Mouse (Mus musculus): Measurements from ENCODE around the gene Farsa. TPM values are rescaled to one million over a fixed set of nuclear protein-coding genes. Genes with fewer than 3 reads are reported as not detected.

Gene Farsa
- total RNA-seq, 2 experiments from 2014 or later, result 23.1 TPM

DNA sequence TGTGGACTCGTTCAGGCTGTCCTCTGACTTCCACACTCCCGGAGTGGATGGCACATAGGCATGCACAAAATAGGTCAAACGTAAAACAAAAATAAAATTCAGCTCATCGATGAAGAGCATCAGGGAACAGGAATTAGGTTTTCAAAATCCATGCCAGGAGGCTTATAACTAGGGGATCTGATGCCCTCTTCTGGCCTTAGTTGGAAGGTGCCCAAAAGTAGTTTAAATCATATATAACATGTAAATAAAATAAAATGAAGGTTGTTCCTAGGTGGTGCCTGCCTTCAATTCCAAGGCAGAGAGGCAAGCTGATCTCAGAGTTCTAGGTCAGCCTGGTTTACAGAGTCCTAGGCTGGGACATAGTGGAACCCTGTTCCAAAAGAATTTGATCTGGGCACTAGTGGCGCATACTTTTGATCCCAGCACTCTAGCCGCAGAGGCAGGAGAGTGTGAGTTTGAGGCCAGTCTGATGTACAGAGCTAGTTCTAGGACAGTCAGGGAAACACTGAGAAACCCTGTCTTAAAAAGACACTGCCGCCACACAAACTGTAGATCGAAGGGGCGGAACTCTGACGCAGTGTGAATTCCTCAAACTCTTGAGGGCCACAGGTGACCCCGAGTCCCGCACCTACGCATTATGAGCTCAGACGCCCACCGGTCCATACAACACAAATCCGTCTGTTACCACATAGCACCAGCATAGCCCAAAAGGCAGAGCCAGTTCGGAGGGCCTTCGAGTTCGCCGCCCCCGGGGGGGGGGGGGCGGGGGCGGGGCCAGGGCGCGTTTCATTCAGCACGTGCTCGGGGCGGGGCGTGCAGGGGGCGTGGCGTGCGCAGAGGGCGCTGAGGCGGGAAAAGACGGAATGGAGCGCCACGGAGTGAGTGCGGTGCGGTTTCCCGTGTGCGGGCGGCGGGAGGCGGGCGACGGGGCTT is 14.9 kb downstream of the Farsa start, which contains the start of gene Syce2:
Gene Syce2, plus strand, starts transcription at position 736 of the 933 bp plus-strand sequence.
- intact Hi-C loops (cut with DNase I), result no loop called here

DNA sequence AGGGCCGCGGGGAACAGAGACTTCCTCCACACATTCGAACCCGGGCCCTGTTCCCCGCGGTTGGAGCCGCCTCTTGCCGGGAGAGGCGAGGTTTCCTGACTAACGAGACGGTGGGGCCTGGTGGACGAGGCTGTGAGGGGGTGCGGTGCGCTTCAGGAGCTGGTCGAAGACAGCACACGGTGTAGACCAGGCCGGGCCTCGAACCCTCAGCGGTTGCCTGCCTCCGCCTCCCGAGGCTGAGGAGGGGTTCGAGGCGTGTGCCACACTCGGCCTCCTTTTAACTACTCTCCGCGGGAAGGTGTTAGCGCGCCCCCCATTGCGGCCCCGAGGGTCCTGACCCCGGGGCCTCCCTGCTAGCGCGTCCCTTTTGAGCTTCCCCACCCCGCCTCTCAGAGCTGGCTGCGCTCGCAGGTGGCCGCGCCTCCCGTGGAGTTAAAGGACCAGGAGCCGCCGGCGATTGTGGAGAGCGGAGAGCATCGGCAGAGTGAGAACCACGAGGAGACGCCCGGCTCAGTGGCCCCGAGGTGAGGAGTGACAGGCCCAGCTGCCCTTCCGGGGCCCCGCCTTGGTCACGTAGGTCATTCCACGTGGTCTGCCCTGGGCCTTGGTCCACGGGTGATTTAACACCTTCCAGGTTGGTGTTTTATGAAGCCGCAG is 15.6 kb downstream of the Farsa start:
- intact Hi-C loops (cut with DNase I), result no loop called here
- peak; percentile 14 for DNase-seq

More for the DNA sequence above, 14.9 kb downstream of the Farsa start, which contains the start of gene Syce2:
- peak; percentile 72 to 80 for DNase-seq

DNA sequence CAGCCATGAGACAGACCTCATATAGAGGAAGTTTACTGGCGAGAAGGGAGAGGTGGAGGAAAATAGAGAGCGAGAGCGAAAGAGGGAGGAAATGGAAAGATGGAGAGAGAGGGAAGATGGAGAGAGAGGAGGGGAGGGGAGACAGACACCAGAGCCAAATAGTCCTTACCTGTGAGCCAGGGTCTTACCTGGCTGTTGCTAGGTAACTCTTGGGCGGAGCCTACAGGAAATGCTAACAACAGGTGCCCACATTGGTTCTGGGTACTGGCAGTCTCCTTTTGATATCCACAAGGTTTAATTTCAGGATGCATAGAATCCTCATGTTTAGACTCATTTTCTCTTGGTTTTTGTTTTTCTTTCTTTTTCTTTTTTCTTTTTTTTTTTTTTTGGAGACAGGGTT is 16.2 kb downstream of the Farsa start:
- no peak for DNase-seq
- intact Hi-C loops (cut with DNase I), result no loop called here

DNA sequence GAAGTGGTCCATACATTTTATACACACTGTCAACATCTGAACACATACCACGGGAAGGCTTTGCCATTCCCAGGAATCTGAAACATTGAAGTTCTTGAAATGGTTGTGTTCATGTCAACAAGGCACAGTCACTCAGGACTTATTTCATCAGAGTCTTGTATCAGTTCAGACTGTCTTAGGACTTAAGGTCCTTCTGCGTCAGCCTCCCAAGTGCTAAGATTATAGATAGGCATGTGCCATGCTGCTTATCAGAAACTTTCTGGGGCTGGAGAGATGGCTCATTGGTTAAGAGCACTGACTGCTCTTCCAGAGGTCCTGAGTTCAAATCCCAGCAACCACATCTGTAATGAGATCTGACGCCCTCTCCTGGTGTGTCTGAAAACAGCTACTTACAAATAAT is 17.6 kb downstream of the Farsa start:
- intact Hi-C loops (cut with DNase I), result no loop called here

DNA sequence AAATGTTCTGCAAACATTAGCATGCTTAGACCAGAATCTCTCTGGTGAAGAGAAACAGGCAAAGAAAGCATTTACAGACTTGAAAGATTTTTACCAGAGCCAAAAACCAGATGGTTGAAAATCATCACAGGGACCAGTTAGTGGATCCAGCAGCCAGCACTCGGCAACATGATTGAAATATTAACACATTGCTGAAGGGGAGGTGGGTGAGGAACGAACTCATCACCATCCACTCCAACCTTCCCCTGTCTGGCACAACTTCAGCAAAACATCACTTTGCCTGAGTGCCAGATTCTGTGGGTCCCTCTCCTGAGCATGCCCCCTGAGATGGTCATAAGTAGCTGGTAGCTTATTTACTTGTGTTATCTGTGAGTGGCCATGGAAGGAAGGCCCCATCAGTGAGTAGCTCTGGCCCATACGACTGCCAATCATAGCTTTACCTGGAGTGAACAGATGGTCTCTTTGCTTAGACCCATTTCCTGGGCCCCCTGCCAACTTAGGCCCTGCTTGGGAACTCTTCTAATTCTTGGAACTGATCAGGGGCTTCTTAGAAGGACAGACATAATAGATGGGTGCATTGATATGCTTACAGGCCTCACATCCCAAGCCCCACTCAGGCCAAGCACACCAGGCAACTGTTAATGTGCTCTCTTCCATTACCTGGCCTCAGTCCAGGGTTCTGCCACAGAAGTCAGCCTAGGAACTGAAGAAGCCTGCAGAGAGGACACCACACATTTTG is 20.7 kb downstream of the Farsa start:
- DNase-seq, result no peak

More for the DNA sequence above, 17.6 kb downstream of the Farsa start:
- DNase-seq, result no peak

DNA sequence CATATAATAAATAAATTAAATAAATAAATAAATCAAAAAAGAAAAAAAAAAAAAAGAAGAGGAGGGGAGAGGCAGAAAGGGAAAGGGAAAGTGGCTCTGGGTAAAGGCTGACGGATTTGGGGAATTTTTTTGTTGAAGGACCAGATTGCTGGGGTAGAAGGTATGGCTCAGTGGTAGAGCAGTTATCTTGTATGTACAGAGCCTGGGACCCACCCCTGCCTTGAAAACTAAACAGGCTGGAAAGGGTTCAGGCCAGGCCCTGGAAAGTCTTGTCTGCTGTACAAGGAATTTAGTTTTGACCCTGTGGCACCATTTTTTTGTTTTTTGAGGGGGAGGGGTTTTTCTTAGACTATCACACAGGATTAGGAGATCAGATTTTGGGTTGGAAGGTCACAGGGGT is 22.1 kb downstream of the Farsa start:
- intact Hi-C loops (cut with DNase I), result no loop called here
- no peak for DNase-seq

More for the DNA sequence above, 20.7 kb downstream of the Farsa start:
- intact Hi-C loops (cut with DNase I), result no loop called here

DNA sequence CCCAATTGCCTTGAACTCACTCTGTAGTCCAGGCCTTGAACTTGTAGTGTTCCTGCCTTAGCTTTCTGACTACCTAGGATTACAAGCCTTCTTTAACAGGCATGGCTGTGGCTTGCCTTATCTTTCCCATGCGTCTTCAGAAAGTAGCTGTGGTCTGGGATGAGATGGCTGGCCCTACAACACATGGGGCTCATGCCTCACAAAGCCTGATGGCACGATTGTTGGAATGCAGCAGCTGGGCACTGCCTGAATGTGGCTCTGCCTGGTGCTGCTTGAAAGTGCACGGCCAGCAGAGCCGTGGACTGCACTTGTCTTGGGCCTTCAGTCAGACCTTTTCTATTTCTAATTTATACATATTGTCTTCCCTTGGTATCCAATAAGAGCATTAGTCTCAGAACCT is 27.9 kb downstream of the Farsa start:
- DNase-seq, result no peak
- intact Hi-C loops (cut with DNase I), result no loop called here

DNA sequence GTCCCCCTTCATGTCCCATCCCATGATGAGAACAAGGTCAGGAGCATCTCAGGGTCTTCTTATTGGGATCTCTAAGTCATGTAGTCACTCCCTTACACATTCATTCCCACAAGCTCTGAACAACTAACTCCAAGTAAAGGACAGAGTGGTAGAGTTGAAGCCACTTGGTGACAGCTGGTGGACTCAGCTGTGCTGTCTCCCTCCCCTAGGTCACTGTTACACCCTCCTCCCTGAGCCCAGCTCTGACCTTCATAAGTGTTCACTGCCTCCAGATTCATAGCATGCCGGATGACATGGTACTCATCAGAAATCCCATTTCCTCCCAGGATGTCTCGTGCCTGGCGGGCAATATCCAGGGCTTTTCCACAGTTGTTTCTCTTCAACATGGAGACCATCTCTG is 31.5 kb downstream of the Farsa start:
- intact Hi-C loops (cut with DNase I), result no loop called here
- no peak for DNase-seq

DNA sequence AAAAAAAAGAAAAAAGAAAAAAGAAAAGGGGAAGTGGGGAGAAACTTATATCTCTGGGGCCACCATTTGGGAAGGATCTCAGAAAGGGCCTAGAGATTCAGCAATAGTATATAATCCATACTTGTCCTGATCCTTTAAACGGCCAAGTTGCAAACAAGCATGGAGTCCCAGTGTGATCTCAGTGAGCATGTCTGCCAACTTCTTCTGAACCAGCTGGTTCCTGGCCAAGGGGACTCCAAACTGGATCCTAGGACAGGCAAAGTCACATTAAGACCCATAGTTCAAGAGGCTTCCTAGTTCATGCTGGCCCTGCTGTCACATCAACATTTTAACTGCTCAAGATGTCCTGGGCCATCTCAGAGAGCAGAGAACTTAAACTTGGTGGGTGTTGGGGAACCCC is 32.4 kb downstream of the Farsa start:
- intact Hi-C loops (cut with DNase I), result no loop called here

DNA sequence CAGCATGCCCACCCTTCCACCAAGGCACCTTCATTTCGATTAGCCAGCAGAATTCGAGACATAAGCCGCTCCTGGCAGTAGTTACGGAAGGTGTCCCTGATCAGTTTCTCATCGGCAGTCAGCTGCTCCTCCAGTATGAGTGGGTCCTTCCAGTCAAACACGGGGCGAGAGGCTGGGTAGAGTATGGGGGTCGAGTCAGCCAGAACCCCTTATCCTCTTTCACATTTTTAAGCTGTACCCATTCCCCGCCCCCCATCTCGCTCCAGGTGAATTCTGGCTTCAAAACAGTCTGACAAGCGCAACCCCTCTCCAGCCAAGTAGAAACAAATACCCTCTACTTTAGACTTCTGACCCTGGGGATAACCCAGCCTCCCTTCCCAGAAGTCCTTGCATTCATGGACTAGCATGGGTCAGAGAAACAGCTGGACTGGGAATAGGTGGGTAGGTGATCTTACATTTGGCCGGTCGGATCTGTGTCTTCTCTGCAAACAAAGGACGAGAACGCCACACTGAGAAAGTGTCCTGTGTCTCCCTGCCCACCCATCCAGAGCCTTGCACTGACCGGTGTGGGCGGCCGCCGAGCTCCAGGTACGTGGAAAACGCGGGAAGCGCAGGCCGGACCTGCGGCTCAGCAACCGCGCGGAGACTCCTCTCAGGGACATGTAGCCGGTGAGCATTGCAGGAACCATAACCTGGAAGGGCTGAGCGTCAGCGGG is 36.4 kb downstream of the Farsa start:
- intact Hi-C loops (cut with DNase I), result no loop called here
- DNase-seq, result no peak

More for the DNA sequence above, 32.4 kb downstream of the Farsa start:
- DNase-seq, result no peak

DNA sequence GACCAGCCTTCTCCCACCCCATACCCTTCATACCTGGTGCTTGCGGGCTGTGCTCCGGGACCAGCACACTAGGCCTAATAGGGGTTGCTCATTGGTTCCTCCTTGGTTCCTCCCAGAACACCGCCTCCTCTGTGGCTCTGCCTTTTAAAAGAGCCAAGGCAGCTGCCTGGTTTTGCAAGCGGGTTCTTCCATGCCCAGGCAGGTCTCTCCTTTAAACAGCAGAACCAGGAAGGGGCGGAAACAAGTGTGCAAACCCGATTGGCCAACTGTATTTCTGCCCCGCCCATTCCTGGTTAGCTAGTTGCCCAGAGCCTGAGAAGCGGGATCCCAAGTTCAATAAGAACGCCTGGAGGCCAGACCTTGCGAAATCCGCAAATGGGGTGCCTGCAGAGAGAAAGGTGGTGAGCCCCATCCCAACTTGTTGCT is 36.9 kb downstream of the Farsa start, which contains the start of gene Gcdh:
Gene Gcdh, minus strand, starts transcription at position 213 of the 426 bp plus-strand sequence.
- intact Hi-C loops (cut with DNase I), result no loop called here

DNA sequence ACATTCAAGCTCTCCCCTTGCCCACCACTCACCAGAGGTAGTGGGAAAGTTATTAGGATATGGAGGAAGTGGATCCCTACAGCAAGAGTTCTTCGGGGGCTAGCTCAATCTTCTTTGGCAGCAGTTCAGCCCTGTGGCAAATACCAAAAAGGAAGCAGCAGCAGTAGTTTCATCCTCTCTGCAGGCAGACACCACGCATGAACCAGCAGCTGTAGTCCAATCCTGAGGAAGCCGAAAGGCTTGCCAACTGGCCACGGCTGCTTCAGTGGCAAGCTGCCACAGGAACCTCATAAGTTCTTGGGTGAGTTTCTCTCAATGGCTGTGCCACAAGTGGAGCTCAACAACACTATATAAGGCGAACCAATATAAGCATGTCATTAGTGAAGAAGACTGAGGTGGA is 39.2 kb downstream of the Farsa start:
- intact Hi-C loops (cut with DNase I), result no loop called here
- no peak for DNase-seq

More for the DNA sequence above, 36.9 kb downstream of the Farsa start, which contains the start of gene Gcdh:
- DNase-seq, result peak; percentile 90

DNA sequence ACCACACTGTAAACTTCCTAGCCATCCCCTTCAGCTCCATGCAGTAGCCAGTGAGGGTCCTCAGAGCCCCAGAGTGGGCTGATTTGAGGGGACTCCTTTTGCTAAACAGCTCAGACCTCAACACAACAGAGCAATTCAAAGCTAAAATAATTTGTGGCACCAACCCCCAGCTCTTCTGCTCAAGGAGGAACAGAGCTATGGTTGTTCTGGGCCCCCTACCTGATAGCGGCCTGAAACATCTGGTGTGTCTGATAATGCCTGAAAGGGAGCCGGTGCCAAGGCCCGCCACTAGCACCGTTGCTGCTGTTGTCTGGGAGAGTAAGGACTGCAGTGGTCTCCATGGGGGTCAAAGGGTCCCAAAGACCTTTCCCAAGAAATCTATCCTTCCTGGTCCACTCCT is 44.3 kb downstream of the Farsa start:
- intact Hi-C loops (cut with DNase I), result loop anchor here (5.0 kb wide), 1 partner anchor 54 kb away; the partner anchor contains the start of gene Calr
- no peak for DNase-seq

DNA sequence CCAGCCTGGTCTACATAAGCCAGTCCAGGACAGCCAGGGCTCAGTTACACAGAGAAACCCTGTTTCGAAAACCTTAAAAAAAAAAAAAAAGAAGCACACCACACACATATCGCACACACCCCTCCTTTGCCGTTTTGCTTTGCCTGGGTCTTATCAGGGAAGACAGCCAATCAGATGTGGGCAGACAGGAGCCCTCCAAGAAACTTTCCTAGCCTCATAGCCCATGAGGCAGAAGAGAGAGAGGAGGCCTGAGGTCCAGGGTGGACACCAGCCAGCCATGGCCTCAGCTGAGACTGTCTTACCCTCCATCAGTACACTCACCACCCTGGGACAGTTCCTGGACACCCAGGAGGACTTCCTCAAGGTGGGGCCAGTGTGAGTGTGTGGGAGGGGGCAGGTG is 45.0 kb downstream of the Farsa start, which contains the start of gene Klf1:
Gene Klf1, plus strand, starts transcription at position 177 of the 400 bp plus-strand sequence.
- no peak for DNase-seq
- intact Hi-C loops (cut with DNase I), result loop anchor here (5.0 kb wide), 1 partner anchor 54 kb away; the partner anchor contains the start of gene Calr

DNA sequence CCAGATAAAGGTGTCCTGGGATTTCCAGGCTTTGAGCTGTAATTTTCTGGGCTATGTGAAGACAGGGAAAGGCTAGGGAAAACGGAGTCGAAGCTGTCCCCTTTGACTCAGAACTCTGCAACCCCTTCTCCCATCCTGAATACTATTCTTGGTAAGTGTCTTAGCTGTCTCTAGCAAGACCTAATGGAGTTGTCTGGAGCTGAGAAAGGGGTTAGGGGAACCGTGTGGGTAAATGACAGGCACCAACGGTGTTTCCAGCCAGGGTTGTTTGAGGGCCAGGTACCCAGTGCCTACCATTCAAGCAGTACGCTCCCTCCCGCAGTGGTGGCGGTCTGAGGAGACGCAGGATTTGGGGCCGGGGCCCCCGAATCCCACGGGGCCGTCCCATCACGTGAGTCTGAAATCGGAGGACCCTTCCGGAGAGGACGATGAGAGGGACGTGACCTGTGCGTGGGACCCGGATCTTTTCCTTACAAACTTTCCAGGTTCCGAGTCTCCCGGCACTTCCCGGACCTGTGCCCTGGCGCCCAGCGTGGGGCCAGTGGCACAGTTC is 45.7 kb downstream of the Farsa start:
- intact Hi-C loops (cut with DNase I), result loop anchor here (5.0 kb wide), 1 partner anchor 55 kb away; the partner anchor contains the start of gene Calr
- no peak for DNase-seq

DNA sequence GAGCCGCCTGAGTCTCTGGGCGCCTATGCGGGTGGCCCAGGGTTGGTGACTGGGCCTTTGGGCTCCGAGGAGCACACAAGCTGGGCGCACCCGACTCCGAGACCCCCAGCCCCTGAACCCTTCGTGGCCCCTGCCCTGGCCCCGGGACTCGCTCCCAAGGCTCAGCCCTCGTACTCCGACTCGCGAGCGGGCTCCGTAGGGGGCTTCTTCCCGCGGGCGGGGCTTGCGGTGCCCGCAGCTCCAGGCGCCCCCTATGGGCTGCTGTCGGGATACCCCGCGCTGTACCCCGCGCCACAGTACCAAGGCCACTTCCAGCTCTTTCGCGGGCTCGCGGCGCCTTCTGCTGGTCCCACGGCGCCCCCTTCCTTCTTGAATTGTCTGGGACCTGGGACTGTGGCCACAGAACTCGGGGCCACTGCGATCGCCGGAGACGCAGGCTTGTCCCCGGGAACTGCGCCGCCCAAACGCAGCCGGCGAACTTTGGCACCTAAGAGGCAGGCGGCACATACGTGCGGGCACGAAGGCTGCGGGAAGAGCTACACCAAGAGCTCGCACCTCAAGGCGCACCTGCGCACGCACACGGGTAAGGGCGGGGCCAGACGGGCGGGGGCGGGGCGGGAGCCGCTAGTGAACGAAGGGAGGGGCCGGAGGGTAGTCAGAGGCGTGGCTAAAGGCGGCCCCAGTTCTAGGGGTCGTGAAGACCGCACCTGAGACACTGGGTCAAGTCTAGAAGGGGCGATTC is 46.3 kb downstream of the Farsa start:
- intact Hi-C loops (cut with DNase I), result loop anchor here (5.0 kb wide), 1 partner anchor 56 kb away; the partner anchor contains the start of gene Calr
- DNase-seq, result peak; percentile 94 to 96

DNA sequence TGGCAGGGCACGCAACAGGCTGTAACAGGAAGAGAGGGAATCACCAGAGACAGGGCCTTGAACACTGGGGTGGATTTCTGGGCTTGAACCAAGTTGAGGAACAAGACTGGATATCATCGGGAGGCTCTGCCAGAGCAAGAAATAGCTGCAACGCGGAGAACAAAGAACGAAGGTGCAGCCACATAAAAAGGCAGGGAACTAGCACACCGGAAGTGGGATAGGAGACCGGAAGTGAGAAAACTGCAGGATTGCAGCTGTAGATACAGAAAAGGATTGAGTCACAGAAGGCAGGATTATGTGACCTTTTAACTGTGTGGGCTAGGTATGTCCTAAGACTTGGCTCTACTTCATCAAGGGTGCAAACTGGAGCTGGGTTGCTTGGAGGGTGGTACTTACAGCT is 47.6 kb downstream of the Farsa start:
- DNase-seq, result no peak
- intact Hi-C loops (cut with DNase I), result loop anchor here (5.0 kb wide), 1 partner anchor 57 kb away; the partner anchor contains the start of gene Calr

DNA sequence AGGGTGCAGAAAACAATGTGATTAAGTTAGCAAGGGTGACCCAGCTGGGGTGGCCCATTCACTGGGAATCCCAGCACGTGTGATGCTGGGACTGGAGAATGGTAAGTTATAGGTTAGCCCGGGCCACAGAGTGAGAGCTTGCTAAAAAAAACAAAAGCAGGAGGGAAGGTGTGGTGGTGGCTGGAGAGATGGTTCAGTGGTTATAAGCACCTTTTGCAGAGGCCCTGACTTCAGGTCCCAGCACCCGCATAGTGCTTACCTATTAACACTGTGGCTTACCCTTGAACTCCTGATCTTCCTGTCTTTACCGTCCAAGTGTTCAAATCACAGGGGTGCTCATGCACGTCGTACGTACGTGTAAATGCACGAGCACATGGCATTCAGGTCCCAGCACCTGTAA is 50.2 kb downstream of the Farsa start:
- no peak for DNase-seq
- intact Hi-C loops (cut with DNase I), result no loop called here

DNA sequence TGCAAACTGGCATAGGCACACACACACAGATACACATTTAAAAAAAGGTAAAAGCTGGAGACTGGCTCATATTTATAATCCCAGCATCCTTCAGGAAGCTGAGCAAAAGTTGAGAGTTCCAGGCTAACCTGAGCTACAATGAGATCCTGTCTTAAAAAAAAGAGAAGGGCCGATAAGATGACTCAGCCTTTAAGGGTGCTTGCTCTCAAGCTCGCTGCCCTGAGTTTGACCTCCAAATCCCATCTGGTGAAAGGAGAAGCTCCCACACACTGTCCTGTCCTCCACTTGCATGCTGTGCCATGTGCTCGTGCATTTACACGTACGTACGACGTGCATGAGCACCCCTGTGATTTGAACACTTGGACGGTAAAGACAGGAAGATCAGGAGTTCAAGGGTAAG is 50.7 kb downstream of the Farsa start:
- intact Hi-C loops (cut with DNase I), result no loop called here
- DNase-seq, result no peak

Measured in heart, postnatal 36 days (tissue).